Mouse (Mus musculus): Measurements from ENCODE around the gene Mrpl47.
A peak's percentile ranks its signal among the peaks of the same experiment; 100 is the strongest.
"Not testable (repeated sequence)": the region's sequence is repeated elsewhere in the genome, so short reads cannot be mapped to it uniquely, and the experiment has no call there.

The Mrpl47 gene

GRCm38 (mm10) chr3:32737172-32737655 is at the start of gene Mrpl47:
Gene Mrpl47, minus strand, starts transcription at chr3:32737605.
- DNase-seq: no peak

DNA sequence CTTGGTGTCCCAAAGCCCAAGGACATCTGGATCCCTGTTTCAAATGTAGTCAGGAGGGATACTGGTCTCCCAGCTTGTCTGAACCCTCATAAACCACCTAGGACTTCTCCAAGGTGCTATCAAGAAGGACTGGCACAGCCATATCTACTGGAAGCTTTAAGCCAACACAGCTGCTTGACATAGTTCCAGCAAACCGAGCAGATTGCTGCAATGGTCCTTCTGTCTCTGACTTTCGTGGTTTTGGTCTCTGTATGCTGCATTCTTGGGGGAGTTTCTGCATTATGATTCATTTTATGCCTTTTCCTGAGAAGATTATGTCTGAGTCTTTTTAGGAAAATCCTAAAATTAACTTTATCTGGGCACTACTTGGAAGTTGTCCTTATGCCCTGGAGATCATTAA is 33.4 kb upstream of the Mrpl47 start:
- DNase-seq: no peak

DNA sequence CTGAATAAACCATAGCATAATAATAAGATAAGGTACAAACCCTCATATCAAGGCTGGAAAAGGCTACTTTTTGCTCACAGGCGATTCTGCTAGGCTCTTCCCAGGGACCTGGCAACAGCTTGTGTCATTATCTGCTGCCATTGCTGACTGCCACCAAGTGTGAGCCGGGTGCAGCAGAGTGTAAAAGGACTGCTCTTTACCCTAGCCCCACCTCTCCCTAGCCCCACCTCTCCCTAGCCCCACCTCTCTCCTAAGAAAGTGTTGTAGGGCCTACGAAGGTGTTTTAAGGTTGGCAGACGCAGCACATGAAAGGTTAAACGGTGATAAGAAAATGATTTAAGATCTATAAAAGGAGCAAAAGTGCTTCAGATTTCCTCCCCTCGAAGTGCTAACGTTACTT is 26.5 kb upstream of the Mrpl47 start:
- DNase-seq: no peak

DNA sequence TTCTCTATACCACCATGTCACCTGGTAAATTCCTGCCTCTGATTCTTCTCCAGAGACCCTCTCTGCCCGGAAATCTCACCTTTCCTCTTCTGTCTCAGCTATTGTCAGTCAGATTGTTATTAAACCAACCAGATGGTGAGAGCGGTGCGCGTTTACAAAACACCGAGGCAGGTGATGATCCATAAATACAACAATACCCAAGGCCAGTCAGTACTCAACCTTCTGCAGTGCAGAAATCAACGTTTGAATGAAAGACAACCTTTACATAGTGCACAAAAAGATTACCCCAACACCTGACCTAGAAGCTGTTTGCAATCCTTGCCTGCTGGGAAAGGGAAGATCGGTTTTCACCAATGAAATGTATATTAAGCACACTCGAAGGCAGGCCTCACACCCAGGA is 25.6 kb upstream of the Mrpl47 start:
- DNase-seq: no peak

DNA sequence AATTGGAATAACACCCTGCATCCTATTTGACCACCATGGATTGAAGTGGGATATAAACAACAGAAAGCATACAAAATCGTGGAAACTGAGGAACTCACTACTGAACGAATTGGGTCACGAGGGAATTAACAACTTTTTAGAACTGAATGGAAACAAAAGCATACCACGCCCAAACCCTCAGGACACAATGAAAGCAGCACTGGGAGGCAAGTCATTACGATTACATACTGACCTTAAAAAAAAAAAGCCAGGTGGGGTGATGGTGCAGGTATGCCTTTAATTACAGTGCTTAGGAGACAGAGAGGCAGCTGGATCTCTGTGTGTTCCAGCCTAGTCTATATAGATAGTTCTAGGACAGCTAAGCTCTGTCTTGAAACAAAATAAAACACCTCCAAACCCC is 21.8 kb upstream of the Mrpl47 start:
- DNase-seq: no peak

- DNase-seq: no peak
Observed at GRCm38 (mm10) chr3:32754384-32754915, 17.0 kb upstream of the Mrpl47 start.

GRCm38 (mm10) chr3:32749820-32750579 is 12.6 kb upstream of the Mrpl47 start:
- no peak for DNase-seq

- no peak for DNase-seq
Observed at GRCm38 (mm10) chr3:32748384-32748783, 11.0 kb upstream of the Mrpl47 start.

- DNase-seq: not testable (repeated sequence)
Observed at GRCm38 (mm10) chr3:32745426-32745825, 8.0 kb upstream of the Mrpl47 start.

DNA sequence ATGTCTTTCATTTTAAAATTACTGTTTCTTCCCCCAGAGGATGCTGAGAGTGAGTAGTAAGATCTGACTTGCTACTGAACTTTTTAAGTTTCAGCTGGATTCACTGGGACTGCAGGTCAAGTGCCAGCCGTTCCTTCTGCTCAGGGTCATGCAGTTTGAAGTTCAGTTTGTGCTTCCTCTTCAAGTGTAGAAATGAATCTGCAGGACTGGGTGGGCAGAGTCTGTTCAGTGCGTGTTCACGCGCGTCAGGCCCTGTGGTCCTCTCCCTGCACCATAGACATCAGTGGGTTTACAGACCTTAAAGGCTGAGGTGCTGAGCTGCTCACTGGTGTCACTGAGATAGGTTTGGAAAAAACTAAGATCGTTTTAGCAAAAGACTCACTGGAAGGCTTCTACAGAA is 7.6 kb upstream of the Mrpl47 start:
- DNase-seq: no peak

- no peak for DNase-seq
Observed at GRCm38 (mm10) chr3:32742276-32742780, 4.9 kb upstream of the Mrpl47 start.

DNA sequence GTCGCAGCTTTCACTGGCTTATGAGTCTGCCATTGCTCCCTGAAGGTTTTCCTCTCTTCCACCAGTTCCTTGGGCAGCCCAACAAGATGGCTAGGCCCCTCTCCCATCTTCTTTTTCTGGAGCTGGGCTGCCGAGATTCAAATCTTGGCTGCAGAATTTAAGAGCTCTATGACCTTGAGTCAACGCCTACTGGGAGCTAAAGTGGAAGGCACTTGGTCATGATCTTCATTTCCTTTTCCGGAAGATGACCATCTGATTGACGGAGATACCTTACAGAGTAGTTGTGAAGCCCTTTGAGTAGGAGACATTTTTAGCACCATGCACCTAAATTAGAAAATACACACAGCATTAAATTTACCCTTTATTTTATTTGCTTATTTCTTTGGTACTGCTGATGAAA is 1.1 kb upstream of the Mrpl47 start:
- no peak for DNase-seq

DNA sequence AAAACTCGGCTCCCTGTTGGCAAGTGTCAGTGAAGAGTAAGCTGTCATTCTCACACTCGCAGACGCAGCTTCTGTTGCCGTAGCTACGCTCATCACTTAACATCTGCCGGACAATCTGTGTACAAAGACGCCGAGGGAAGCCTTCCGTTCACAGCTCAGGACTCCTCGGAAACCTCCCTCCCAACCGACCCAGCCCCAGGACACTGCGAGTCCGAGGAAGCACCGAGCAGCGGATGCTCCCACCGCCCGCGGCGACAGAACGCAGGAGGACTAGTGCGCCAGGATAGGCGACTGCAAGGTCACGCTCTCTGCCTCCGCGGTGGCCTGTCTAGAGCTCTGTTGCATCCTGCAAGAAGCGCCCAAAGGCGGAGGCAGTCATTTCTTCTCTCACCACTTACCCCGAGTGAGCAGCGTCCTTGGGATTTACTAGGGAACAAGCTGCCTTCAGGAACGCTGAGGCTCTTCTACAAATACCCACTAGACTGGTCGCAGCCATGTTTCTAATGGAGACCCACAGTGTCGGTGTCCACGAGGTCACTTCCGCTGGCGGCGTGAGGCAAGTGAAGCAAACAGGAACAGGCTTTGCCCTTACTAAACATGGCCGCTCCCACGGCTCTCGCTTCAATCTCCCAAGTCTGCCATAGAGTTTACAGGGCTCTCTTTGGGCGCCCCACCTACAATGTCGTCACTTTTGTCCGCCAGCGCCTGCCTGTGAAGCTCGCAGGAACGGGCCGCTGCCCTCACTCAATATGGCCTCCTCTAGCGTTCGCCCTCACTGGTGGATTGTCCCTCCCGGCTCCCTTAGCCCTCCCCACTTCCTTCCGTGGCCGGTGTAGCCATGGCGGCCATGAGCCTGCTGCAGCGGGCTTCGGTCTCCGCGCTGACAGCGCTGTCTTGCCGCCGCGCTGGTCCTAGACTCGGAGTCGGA is 897 bp downstream of the Mrpl47 start, which contains the start of gene Ndufb5:
TSS of gene Ndufb5 (plus strand) at position 747 of the 928 bp plus-strand sequence.
- peak; percentile 97 for DNase-seq

DNA sequence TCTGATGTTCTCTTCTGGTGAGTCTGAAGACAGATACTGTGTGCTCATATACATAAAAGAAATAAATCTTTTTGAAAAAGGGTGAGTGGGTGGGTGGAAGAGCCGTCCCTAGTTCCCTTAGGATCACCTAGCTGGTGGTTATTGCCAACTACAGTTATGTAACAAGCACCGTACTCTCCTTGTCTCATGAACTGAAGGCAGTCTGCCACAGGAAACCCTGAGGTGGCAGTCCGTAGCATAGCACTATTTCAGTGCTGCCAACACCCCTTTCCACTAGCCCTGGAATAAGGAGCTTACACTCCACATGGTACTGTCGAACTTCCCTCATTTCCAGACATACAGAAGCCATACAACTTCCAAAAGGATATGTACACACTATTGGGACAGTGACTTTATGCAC is 9.5 kb downstream of the Mrpl47 start:
- no peak for DNase-seq

DNA sequence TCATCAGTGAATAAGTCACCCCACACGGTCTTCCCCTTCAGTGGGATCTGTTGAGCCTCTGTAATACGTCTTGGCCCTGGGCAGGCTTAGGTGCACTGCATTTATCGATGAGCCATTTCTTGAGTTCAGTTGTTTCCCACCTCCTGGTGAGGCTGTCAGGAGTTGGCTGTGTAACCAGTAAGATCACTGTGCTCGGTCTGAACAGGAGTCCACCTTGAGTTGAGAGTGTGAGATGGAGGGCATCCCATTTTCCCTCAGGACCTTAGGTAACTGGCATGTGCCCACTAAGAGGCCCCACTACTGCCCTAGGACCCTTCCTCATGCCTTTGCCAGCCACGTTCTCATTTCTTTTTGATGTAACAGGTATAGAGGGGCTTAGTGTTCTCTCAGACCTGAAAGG is 11.5 kb downstream of the Mrpl47 start:
- no peak for DNase-seq

DNA sequence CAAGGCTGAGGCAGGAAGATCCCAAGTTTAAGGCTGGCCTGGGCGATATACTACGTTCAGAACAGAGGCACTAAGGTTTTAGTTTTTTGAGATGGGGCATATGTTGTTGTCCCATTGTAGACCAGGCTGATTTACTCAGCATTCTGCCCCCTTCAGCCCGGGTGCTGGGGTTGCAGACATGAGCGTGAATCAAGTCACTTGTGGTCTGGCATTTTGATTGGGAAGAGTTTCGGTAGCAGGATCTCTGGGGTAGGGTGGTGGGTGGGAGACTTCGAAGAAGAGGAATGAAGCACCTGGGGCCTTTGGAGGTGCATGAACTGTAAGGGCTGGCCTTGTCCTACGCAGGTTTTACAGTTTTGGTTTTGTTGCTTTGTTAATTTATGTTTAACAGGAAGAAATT is 13.2 kb downstream of the Mrpl47 start:
- no peak for DNase-seq

- no peak for DNase-seq
Observed at GRCm38 (mm10) chr3:32718271-32718670, 19.1 kb downstream of the Mrpl47 start.

DNA sequence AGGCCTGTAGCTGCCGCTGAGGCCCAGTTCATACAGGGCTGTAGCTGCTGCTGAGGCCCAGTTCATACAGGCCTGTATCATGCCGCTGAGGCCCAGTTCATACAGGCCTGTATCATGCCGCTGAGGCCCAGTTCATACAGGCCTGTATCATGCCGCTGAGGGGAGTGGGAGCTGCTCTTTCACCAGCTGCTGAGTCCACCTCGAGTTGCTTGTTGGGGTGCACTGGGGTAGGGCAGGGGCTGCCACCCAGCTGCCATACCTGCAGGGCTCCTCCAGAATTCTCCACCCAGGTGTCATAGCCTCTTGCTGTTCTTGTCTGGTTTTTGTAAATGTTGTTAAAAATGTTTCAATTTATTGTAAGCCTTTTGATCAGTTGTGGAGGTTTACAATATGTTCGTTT is 20.0 kb downstream of the Mrpl47 start:
- not testable (repeated sequence) for DNase-seq

DNA sequence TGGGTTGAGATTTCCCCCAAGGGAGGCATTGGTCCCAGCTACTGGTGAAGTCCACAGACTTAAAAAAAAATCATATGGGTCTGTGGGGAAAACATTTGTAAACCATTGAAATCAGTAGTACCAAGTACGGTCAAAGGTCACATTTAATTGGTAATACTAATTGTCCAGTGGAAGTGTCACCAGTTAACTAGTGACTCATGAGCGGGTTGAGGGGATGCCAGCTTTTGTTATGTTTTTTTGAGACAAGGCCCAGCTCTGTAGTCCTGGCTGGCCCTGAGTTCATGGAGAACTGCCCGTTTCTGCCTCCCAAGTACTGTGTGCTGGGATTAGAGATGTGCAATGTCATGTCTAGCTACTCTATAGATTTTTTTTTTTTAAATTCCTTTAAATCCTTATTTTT is 23.7 kb downstream of the Mrpl47 start:
- no peak for DNase-seq

DNA sequence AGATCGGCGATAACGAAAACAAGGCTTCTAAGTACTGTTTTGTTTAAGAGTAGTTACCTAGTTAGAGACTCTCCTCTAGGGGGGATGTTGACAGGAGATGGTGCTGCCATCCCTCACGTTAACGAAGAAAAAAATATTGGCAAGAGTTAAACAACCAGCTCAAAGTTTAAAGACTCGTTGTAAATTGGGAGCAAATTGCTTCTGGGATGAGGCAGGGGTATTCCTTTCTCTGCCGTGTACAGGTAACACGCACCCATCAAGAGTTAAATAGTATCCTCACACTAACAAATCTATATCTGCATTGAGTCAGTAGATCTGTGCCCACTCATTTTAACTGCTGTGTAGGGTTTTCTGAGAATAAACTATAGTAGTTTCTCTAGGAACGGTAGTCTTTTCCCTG is 28.0 kb downstream of the Mrpl47 start:
- DNase-seq: no peak

DNA sequence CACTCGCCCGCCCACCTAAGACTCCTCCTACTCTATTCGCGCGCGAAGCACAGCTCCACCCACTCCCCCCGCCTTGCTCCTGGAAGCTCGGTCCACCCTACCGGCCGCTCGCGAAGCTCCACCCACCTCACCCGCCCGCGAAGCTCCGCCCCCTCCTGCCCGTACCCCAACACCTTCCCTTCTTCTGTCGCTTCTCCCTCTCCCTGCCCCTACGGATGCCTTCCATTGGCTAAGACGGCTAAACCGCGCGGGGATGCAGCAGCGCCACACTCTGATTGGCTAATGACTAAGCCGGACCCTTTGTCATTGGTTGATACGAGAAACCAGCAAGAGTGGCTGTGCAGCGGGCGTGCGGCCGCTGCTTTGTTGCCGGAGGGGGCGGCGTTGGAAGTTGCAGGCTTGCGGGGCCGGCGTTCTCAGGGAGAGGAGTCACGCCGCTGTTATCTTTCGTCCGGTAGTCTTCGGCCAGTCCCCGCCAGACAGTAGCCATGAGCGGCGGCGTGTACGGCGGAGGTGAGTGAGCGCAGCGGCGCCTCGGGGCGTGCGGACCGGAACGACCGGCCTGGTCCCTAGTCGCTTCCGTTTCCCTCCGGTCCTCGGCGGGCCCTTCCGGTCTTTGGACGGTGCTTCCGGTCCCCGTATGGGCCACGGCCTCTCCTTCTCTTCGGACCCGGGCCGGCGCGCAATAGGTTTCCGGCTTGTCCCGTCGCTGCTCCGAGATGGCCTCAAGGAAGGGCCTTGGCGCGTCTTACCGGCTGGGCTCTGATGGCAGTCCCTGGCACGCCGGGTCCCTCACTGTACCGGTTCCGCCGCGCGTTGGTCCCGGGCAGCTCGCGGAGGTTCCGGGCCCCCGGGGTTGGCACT is 28.8 kb downstream of the Mrpl47 start:
- DNase-seq: peak; percentile 99

GRCm38 (mm10) chr3:32708052-32708367 is 29.4 kb downstream of the Mrpl47 start:
- DNase-seq: no peak

Measured in thymus, postnatal 14 days (tissue).